ENCODE assay signal across 10 mouse cellular contexts in genomic region chr1:37077955-37078549, GRCm38 (mm10). TPM values are rescaled to one million over a fixed set of nuclear protein-coding genes. Genes with fewer than 3 reads are reported as not detected.
DNase-seq lines count a peak whose midpoint lies in the region; ATAC-seq lines count a peak whose summit lies in the region.
"Had no signal": no experiment of that assay in that cellular context is flagged by ENCODE, and none has a peak within 500 bp of the region (broad histone marks: within the 10 kb centered on the region; RNA-seq: fewer than 3 reads in every experiment).

No protein-coding gene starts in this region.

- no peaks in the 10 kb centered on the region for H3K27me3 ChIP-seq in forebrain, embryonic 15.5 days
- H3K27me3 ChIP-seq in forebrain, embryonic 11.5 days (ENCODE audit: control insufficient read depth, insufficient read depth, low read length): no peaks in the 10 kb centered on the region
- H3K27me3 ChIP-seq: heart, embryonic 13.5 days had no signal

- no peaks in the 10 kb centered on the region for H3K36me3 ChIP-seq in forebrain, embryonic 15.5 days
- no peaks in the 10 kb centered on the region for H3K36me3 ChIP-seq in forebrain, embryonic 11.5 days (ENCODE audit: control insufficient read depth, insufficient read depth, low read length)
- H3K36me3 ChIP-seq: heart, embryonic 13.5 days had no signal

- H3K9ac ChIP-seq in forebrain, embryonic 15.5 days (replicated peaks): no peak overlapping the region
- H3K9ac ChIP-seq in forebrain, embryonic 11.5 days (ENCODE audit: low read length): no peak overlapping the region
- H3K9ac ChIP-seq: heart, embryonic 13.5 days had no signal

- H3K27ac ChIP-seq in forebrain, embryonic 15.5 days (replicated peaks): no peak overlapping the region
- H3K27ac ChIP-seq in forebrain, embryonic 11.5 days (ENCODE audit: low read depth, low read length): no peak overlapping the region
- H3K27ac ChIP-seq: heart, embryonic 13.5 days had no signal

- no peak overlapping the region for H3K4me3 ChIP-seq in forebrain, embryonic 15.5 days
- no peak overlapping the region for H3K4me3 ChIP-seq in forebrain, embryonic 11.5 days (ENCODE audit: low read depth, low read length)
- H3K4me3 ChIP-seq: heart, embryonic 13.5 days had no signal

- intact Hi-C loops in gastrocnemius, postnatal 36 days (cut with DNase I): loop anchor here (5.0 kb wide), 1 partner anchor 71 kb away; no protein-coding TSS in a partner anchor

- no peak for DNase-seq in forebrain, embryonic 11.5 days (ENCODE audit: low spot score)
- peak; percentile 81 for DNase-seq in R1 (ENCODE audit: low read depth, low spot score)
- DNase-seq in gastrocnemius, postnatal 36 days: peak; percentile 22 to 34
- DNase-seq in left cerebral cortex, adult 18-20 months (ENCODE audit: low spot score in 2 of 2): peak; percentile 63 to 65
- DNase-seq in natural killer cell, adult 2 months (ENCODE audit: low spot score in 2 of 2): no peak
- no peak for DNase-seq in ovary, postnatal 14 days (ENCODE audit: low spot score)
- no peak for DNase-seq in adrenal gland, adult 8-10 months
- DNase-seq: thymus, adult 18-20 months had no signal

- H3K9me3 ChIP-seq in forebrain, embryonic 15.5 days: no peaks in the 10 kb centered on the region
- no peaks in the 10 kb centered on the region for H3K9me3 ChIP-seq in forebrain, embryonic 11.5 days (ENCODE audit: control insufficient read depth, low read length)
- H3K9me3 ChIP-seq: heart, embryonic 13.5 days had no signal

- peak overlapping the region; percentile 25 for H3K4me2 ChIP-seq in forebrain, embryonic 15.5 days (replicated peaks)
- H3K4me2 ChIP-seq in forebrain, embryonic 11.5 days (ENCODE audit: low read depth, low read length, severe bottlenecking): no peak overlapping the region
- H3K4me2 ChIP-seq: heart, embryonic 13.5 days had no signal

- H3K4me1 ChIP-seq in forebrain, embryonic 15.5 days: peaks cover 30% of the 10 kb centered on the region
- no peaks in the 10 kb centered on the region for H3K4me1 ChIP-seq in forebrain, embryonic 11.5 days (replicated peaks; ENCODE audit: control insufficient read depth, insufficient read depth, low read length)

- 36% methylated on average over 14 of the region's 14 CpGs for WGBS in forebrain, embryonic 15.5 days
- 80% methylated on average over 14 of the region's 14 CpGs for WGBS in forebrain, embryonic 11.5 days

- peak; percentile 55; the same call in 1 of the 2 replicates for ATAC-seq in forebrain, embryonic 15.5 days (replicated peaks)
- ATAC-seq in forebrain, embryonic 11.5 days (replicated peaks; ENCODE audit: low FRiP score): no peak

RNA-seq across cellular contexts. Expression of gene Vwa3b, which starts 51.7 kb away (rescaled TPM):
- polyA plus RNA-seq in forebrain, embryonic 15.5 days (2015; fragmentation: Nextera tagmentation; extraction: Ambion mirVana): 1.0 and 1.4 TPM in 2 replicates
- 0.28 TPM in 1 of 2 replicates, not detected in the other for polyA plus RNA-seq in forebrain, embryonic 11.5 days (2014; fragmentation: Nextera tagmentation; extraction: Ambion mirVana)
- 10 to 100 TPM; 57.5 to 64.5 TPM for total RNA-seq in gastrocnemius, postnatal 36 days (2021)
- total RNA-seq in left cerebral cortex, adult 18-20 months (2021): 1 to 10 TPM in 1 of 2 experiments, under 1 TPM in 1; 0.91 to 1.7 TPM
- total RNA-seq in adrenal gland, adult 8-10 months (2022): 1 to 10 TPM in 2 of 4 experiments, under 1 TPM in 2; 0.46 to 1.3 (median 1.0) TPM

Comparison
In these comparisons a context has a peak if more than half of its experiments do, and no peak if none do; other contexts are left out.
1. DNase-seq: peak in R1 (single experiment), gastrocnemius, postnatal 36 days (2 of 2) and left cerebral cortex, adult 18-20 months (2 of 2); none in forebrain, embryonic 11.5 days (single experiment), natural killer cell, adult 2 months (0 of 2), ovary, postnatal 14 days (single experiment) and adrenal gland, adult 8-10 months (single experiment).
2. RNA of gene Vwa3b, which starts 51.7 kb away (total RNA-seq): 57.5 to 64.5 TPM in gastrocnemius, postnatal 36 days; 0.91 to 1.7 TPM in left cerebral cortex, adult 18-20 months and 0.46 to 1.3 TPM in adrenal gland, adult 8-10 months; every median in the first group is over 10 times any median in the second.